Mouse (Mus musculus): Measurements from ENCODE around the gene Emsy. TPM values are rescaled to one million over a fixed set of nuclear protein-coding genes. Genes with fewer than 3 reads are reported as not detected.
A peak's percentile ranks its signal among the peaks of the same experiment; 100 is the strongest.

Emsy gene
- total RNA-seq (2014; fragmentation: Nextera tagmentation) (53.5 and 71.9 TPM in 2 replicates), total RNA-seq (2017) (20.5 and 25.7 TPM in 2 replicates)

- ATAC-seq (replicated peaks; ENCODE audit: poor library complexity, severe bottlenecking) = peak; percentile 85
Measured at GRCm38 (mm10) chr7:98656531-98657221, at the start of gene Emsy. Emsy (minus strand) TSS chr7:98656783.

GRCm38 (mm10) chr7:98704276-98704675 lies 47.7 kb upstream of the Emsy start:
- no peak for ATAC-seq (replicated peaks; ENCODE audit: poor library complexity, severe bottlenecking)

GRCm38 (mm10) chr7:98703365-98703881 lies 46.8 kb upstream of the Emsy start:
- peak; percentile 4; the same call in 1 of the 2 replicates for ATAC-seq (replicated peaks; ENCODE audit: poor library complexity, severe bottlenecking)

GRCm38 (mm10) chr7:98702283-98703240 lies 46.0 kb upstream of the Emsy start, which contains the start of gene Thap12:
Thap12 (plus strand) TSS chr7:98703103.
- ATAC-seq (replicated peaks; ENCODE audit: poor library complexity, severe bottlenecking) = peak; percentile 93

- ATAC-seq (replicated peaks; ENCODE audit: poor library complexity, severe bottlenecking) = peak; percentile 31; the same call in 1 of the 2 replicates
Measured at GRCm38 (mm10) chr7:98701771-98702170, 45.2 kb upstream of the Emsy start.

- no peak for ATAC-seq (replicated peaks; ENCODE audit: poor library complexity, severe bottlenecking)
Measured at GRCm38 (mm10) chr7:98698590-98698989, 42.0 kb upstream of the Emsy start.

GRCm38 (mm10) chr7:98698041-98698440 lies 41.5 kb upstream of the Emsy start:
- ATAC-seq (replicated peaks; ENCODE audit: poor library complexity, severe bottlenecking) = no peak

GRCm38 (mm10) chr7:98697496-98697895 lies 40.9 kb upstream of the Emsy start:
- ATAC-seq (replicated peaks; ENCODE audit: poor library complexity, severe bottlenecking) = no peak

- peak; percentile 87 for ATAC-seq (replicated peaks; ENCODE audit: poor library complexity, severe bottlenecking)
Measured at GRCm38 (mm10) chr7:98694046-98694445, 37.5 kb upstream of the Emsy start.

GRCm38 (mm10) chr7:98692761-98693546 lies 36.4 kb upstream of the Emsy start:
- no peak for ATAC-seq (replicated peaks; ENCODE audit: poor library complexity, severe bottlenecking)

GRCm38 (mm10) chr7:98690831-98691230 lies 34.2 kb upstream of the Emsy start:
- ATAC-seq (replicated peaks; ENCODE audit: poor library complexity, severe bottlenecking) = peak; percentile 65

- no peak for ATAC-seq (replicated peaks; ENCODE audit: poor library complexity, severe bottlenecking)
Measured at GRCm38 (mm10) chr7:98690126-98690525, 33.5 kb upstream of the Emsy start.

GRCm38 (mm10) chr7:98685895-98686294 lies 29.3 kb upstream of the Emsy start:
- no peak for ATAC-seq (replicated peaks; ENCODE audit: poor library complexity, severe bottlenecking)

- no peak for ATAC-seq (replicated peaks; ENCODE audit: poor library complexity, severe bottlenecking)
Measured at GRCm38 (mm10) chr7:98682821-98683220, 26.2 kb upstream of the Emsy start.

- no peak for ATAC-seq (replicated peaks; ENCODE audit: poor library complexity, severe bottlenecking)
Measured at GRCm38 (mm10) chr7:98680691-98681090, 24.1 kb upstream of the Emsy start.

GRCm38 (mm10) chr7:98678441-98678840 lies 21.9 kb upstream of the Emsy start:
- no peak for ATAC-seq (replicated peaks; ENCODE audit: poor library complexity, severe bottlenecking)

- ATAC-seq (replicated peaks; ENCODE audit: poor library complexity, severe bottlenecking) = no peak
Measured at GRCm38 (mm10) chr7:98677511-98677910, 20.9 kb upstream of the Emsy start.

GRCm38 (mm10) chr7:98674344-98674743 lies 17.8 kb upstream of the Emsy start:
- ATAC-seq (replicated peaks; ENCODE audit: poor library complexity, severe bottlenecking) = no peak

GRCm38 (mm10) chr7:98672241-98672955 lies 15.8 kb upstream of the Emsy start:
- peak; percentile 56 for ATAC-seq (replicated peaks; ENCODE audit: poor library complexity, severe bottlenecking)

All from granulocyte monocyte progenitor cell, adult 5-6 weeks (primary cell).